Mouse (Mus musculus) stomach, postnatal 0 days (tissue): Measurements from ENCODE around the gene Prkd1. TPM values are rescaled to one million over a fixed set of nuclear protein-coding genes. Genes with fewer than 3 reads are reported as not detected.

Experiments
- ATAC-seq: fragments of 200-750 bp; cut with Nextera tagmentation; 2 replicates; pipeline ENCODE4 v1.8.0; 2017; ENCODE audit not compliant: low FRiP score, low TSS enrichment
- DNase-seq: peaks from one replicate; pipeline ENCODE4 v3.0.0-alpha.2; 2016; ENCODE audit warnings: low spot score
- H3K27ac ChIP-seq: fragments of 300-500 bp; sonication (generic); replicated peaks from 2 replicates; pipeline ENCODE4 v1.5.1; 2014; ENCODE audit warnings: mild to moderate bottlenecking, control low read depth
- H3K27me3 ChIP-seq: fragments of 300-500 bp; sonication (generic); 2 replicates; pipeline ENCODE4 v1.6.1; 2014; ENCODE audit warnings: low read length; ENCODE audit not compliant: control insufficient read depth, insufficient read depth
- H3K36me3 ChIP-seq: fragments of 300-500 bp; sonication (generic); 2 replicates; pipeline ENCODE4 v1.6.1; 2014; ENCODE audit warnings: low read length, mixed read lengths; ENCODE audit not compliant: control insufficient read depth, insufficient read depth
- H3K4me1 ChIP-seq: fragments of 300-500 bp; sonication (generic); replicated peaks from 2 replicates; pipeline ENCODE4 v1.6.1; 2014; ENCODE audit warnings: antibody characterized with exemption; ENCODE audit not compliant: control insufficient read depth, insufficient read depth
- H3K4me2 ChIP-seq: fragments of 300-500 bp; sonication (generic); replicated peaks from 2 replicates; pipeline ENCODE4 v1.6.1; 2014; ENCODE audit warnings: low read depth, mild to moderate bottlenecking, control low read depth, moderate library complexity
- H3K4me3 ChIP-seq: fragments of 300-500 bp; sonication (generic); 2 replicates; pipeline ENCODE4 v1.5.1; 2014; ENCODE audit warnings: low read depth, low read length, control low read depth
- H3K9ac ChIP-seq: fragments of 300-500 bp; sonication (generic); 2 replicates; pipeline ENCODE4 v1.6.1; 2014; ENCODE audit warnings: mild to moderate bottlenecking, low read length, control low read depth, mixed read lengths
- H3K9me3 ChIP-seq: fragments of 300-500 bp; sonication (generic); 2 replicates; pipeline ENCODE4 v1.6.1; 2016; ENCODE audit warnings: low read length; ENCODE audit not compliant: control insufficient read depth
- CTCF ChIP-seq: IDR thresholded peaks from 2 replicates; pipeline ENCODE4 v1.5.1; 2016; ENCODE audit warnings: antibody characterized with exemption, low read depth, mild to moderate bottlenecking, moderate library complexity
- EP300 ChIP-seq: optimal IDR thresholded peaks from 2 replicates; pipeline ENCODE3; 2016; ENCODE audit warnings: antibody characterized with exemption
- WGBS: fragments of 180-500 bp; shearing (Covaris S2); extraction: QIAGEN DNeasy Blood & Tissue Kit; methylation state at CpG from one replicate; pipeline ENCODE4 v1.1.7; 2014; 5-methylcytosine and 5-hydroxymethylcytosine counted together
- polyA plus RNA-seq: library from polyadenylated mRNA; unstranded; fragments of >200 nt; fragmentation: Nextera tagmentation; extraction: Ambion mirVana; gene quantifications from 2 replicates; pipeline ENCODE4 v1.2.1, GENCODE M21; 2015

The Prkd1 gene
- polyA plus RNA-seq, 1 experiment from 2014 or later: 2.5 TPM

DNA sequence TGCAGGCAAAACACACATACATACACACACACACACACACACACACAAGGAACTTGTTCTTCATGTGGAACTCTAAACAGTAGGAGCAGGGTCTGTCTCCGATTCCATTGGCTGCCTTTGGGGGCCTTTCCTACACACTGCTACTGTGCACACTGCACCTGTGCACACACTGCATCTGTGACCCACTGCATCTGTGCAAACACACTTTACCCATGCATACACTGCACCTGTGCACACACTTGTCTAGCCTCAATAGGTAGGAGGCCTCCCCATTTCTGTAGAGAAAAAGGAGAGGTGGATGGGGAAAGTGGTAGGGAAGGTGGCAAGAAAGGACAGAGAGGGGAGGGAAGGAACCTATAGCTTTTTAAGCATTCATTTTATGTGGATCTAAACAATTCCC lies 49.5 kb downstream of the Prkd1 start:
- Histone ChIP-seq H3K9me3 (no peaks in the 10 kb centered on the region), H3K9ac (no peak overlapping the region), H3K27ac (no peak overlapping the region), H3K36me3 (no peaks in the 10 kb centered on the region), H3K4me2 (no peak overlapping the region), H3K4me1 (no peaks in the 10 kb centered on the region), H3K4me3 (no peak overlapping the region), H3K27me3 (no peaks in the 10 kb centered on the region)
- no peak for ATAC-seq
- WGBS: 68% methylated on average over 1 of the region's 1 CpGs
- no peak for DNase-seq
- TF ChIP-seq EP300 (no peak), CTCF (no peak)

DNA sequence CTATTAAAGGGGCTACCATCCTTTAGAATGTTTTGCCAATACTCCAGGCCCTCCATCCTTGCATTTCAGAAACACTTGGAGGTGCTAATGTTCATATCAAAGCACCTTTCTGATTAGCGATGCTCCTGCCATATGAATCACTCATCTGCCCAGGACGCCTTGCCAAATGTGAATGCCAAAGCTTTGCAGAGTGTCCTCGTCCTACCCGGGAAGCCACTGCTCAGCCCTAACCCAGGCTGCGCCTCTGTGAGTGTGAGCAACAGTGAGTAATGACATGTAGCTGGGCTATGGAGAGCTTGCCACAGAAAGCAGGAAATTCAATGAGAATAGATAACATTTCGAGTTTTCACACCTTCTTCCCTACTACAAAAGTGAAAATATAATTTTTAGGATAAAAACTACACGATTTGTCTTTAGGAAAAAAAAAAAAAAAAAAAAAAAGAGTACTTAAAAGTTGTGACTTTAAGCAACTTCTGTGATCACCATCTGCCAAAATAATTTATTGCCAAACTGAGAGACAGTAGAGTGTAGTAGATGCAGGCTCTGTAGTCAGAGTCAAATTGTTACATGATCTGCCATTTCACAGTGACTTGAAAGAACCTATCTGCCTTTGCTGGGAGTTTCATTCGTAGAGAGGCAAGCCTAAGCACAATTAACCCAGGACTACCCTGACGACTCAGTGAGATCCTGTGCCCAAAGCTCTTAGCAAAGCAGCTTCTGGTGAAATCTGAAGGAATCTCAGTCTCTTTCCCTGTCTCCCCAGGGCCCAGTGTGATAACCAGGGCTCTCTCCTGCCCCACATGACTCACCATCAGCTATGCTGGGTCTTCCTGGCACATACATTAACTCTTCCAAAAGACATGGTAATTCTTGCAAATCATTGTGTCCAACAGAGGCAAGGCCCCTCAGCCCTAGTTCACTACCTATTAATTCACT lies 50.6 kb downstream of the Prkd1 start:
- H3K4me1 ChIP-seq: no peaks in the 10 kb centered on the region
- no peak for DNase-seq
- ATAC-seq: no peak
- no peaks in the 10 kb centered on the region for H3K36me3 ChIP-seq
- no peaks in the 10 kb centered on the region for H3K9me3 ChIP-seq
- no peaks in the 10 kb centered on the region for H3K27me3 ChIP-seq
- TF ChIP-seq EP300: no peak
- TF ChIP-seq CTCF: no peak
- no peak overlapping the region for H3K4me3 ChIP-seq
- H3K27ac ChIP-seq: no peak overlapping the region
- no peak overlapping the region for H3K4me2 ChIP-seq
- 72% methylated on average over 9 of the region's 9 CpGs for WGBS
- H3K9ac ChIP-seq: no peak overlapping the region

GRCm38 (mm10) chr12:50597467-50597866 lies 51.4 kb downstream of the Prkd1 start:
- Histone ChIP-seq H3K27ac (no peak overlapping the region), H3K9ac (no peak overlapping the region), H3K27me3 (no peaks in the 10 kb centered on the region), H3K4me2 (no peak overlapping the region), H3K4me1 (no peaks in the 10 kb centered on the region), H3K36me3 (no peaks in the 10 kb centered on the region), H3K9me3 (no peaks in the 10 kb centered on the region), H3K4me3 (no peak overlapping the region)
- no peak for ATAC-seq
- no peak for DNase-seq
- WGBS: 91% methylated on average over 4 of the region's 4 CpGs
- TF ChIP-seq EP300 (no peak), CTCF (no peak)

DNA sequence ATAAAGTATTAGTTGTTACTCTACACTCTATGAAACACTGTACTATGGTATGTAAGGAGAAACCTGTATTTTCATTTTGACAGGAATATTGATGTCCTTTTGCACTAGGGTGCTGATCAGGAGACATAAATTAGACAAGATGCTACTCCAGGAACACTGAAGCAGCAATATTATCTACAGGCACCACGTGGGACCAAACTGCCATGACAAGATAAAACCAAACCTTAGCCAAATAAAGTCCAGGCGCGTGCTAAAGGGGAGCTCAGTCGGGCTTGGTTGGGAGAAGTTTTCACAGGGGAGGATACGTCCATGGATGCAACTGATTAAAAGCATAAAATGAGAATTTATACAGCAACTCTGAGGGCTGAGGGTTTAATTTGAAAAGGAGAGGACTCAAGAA lies 53.1 kb downstream of the Prkd1 start:
- H3K4me3 ChIP-seq: no peak overlapping the region
- no peak overlapping the region for H3K27ac ChIP-seq
- H3K9ac ChIP-seq: no peak overlapping the region
- no peaks in the 10 kb centered on the region for H3K27me3 ChIP-seq
- WGBS: 72% methylated on average over 5 of the region's 5 CpGs
- ATAC-seq (no peak), DNase-seq (no peak)
- H3K9me3 ChIP-seq: no peaks in the 10 kb centered on the region
- no peak overlapping the region for H3K4me2 ChIP-seq
- H3K36me3 ChIP-seq: no peaks in the 10 kb centered on the region
- no peaks in the 10 kb centered on the region for H3K4me1 ChIP-seq
- no peak for TF ChIP-seq CTCF
- no peak for TF ChIP-seq EP300

DNA sequence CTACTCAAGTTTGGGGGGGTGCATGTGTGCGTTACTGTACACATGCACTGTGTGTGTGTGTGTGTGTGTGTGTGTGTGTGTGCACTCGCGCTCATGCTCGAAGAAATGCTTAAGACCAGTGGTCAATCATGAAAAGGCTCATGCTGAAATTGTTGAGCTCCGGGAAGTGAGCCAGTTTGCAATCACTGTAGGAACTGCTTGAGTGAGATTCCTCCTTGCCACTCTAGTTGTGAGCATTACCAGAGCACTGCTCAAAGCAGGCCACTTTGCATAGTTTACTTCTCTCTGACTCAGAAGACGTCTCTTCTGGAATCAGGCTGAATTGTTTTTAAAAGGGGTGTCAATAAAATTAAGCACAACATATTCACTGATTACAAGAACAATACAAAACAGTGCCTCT lies 54.4 kb downstream of the Prkd1 start:
- H3K9ac ChIP-seq: no peak overlapping the region
- no peaks in the 10 kb centered on the region for H3K27me3 ChIP-seq
- H3K4me3 ChIP-seq: no peak overlapping the region
- 52% methylated on average over 6 of the region's 6 CpGs for WGBS
- H3K4me1 ChIP-seq: no peaks in the 10 kb centered on the region
- no peak overlapping the region for H3K27ac ChIP-seq
- no peak overlapping the region for H3K4me2 ChIP-seq
- H3K9me3 ChIP-seq: no peaks in the 10 kb centered on the region
- DNase-seq: no peak
- TF ChIP-seq CTCF (no peak), EP300 (no peak)
- ATAC-seq: no peak
- H3K36me3 ChIP-seq: no peaks in the 10 kb centered on the region

- Histone ChIP-seq H3K4me3 (no peak overlapping the region), H3K9me3 (no peaks in the 10 kb centered on the region), H3K4me1 (no peaks in the 10 kb centered on the region), H3K27ac (no peak overlapping the region), H3K36me3 (no peaks in the 10 kb centered on the region), H3K9ac (no peak overlapping the region), H3K4me2 (no peak overlapping the region), H3K27me3 (no peaks in the 10 kb centered on the region)
- DNase-seq (no peak), ATAC-seq (no peak)
- 58% methylated on average over 2 of the region's 2 CpGs for WGBS
- TF ChIP-seq EP300: no peak
- no peak for TF ChIP-seq CTCF
Observed at GRCm38 (mm10) chr12:50593481-50593880, 55.4 kb downstream of the Prkd1 start.
